Mouse (Mus musculus): ENCODE measurements at regions not wholly inside any gene's neighbourhood (a gene's known extent, or its start where the extent isn't known, plus 50 kb on each side); places are given as distances from the start of the nearest gene placed in this dataset.
"Not testable (repeated sequence)": the region's sequence is repeated elsewhere in the genome, so short reads cannot be mapped to it uniquely, and the experiment has no call there.

DNA sequence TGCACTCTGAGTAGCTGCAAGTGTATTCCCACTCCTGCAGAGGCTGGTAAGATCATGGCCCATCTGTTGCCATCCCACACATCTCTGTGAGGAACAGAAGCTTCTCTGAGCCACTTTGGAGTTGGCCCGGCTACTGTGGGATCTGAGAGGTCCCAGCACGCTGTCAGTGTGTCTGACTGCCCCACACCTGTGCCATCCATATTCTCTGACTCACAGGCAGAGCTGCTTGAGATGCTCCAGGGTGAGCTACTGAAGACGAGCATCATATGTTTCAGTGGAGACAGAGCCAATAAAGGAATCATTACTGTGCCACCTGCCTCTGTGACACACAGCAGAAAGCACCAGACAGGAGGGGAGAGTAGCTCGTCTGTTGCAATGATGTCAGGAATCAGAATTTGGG is 352.8 kb downstream of the Plekhb2 start:
- H3K9me3 ChIP-seq (replicated peaks; ENCODE audit: low read length): no peaks in the 10 kb centered on the region
- H3K4me2 ChIP-seq (ENCODE audit: low read length): no peak overlapping the region
- WGBS: 70% methylated on average over 4 of the region's 4 CpGs
- DNase-seq (ENCODE audit: low spot score) (no peak), ATAC-seq (replicated peaks; ENCODE audit: low FRiP score, low read depth) (no peak)
- TF ChIP-seq CTCF (IDR thresholded peaks at IDR 0.05; ENCODE audit: low read depth): no peak
- no peak overlapping the region for H3K27ac ChIP-seq
- no peak overlapping the region for H3K9ac ChIP-seq (ENCODE audit: low read depth, low read length)
- H3K4me1 ChIP-seq (replicated peaks; ENCODE audit: insufficient read depth, low read length): no peaks in the 10 kb centered on the region
- no peaks in the 10 kb centered on the region for H3K27me3 ChIP-seq (ENCODE audit: insufficient read depth, low read length)
- no peaks in the 10 kb centered on the region for H3K36me3 ChIP-seq (ENCODE audit: insufficient read depth, low read length)
- H3K4me3 ChIP-seq (replicated peaks; ENCODE audit: low read depth, low read length): no peak overlapping the region

DNA sequence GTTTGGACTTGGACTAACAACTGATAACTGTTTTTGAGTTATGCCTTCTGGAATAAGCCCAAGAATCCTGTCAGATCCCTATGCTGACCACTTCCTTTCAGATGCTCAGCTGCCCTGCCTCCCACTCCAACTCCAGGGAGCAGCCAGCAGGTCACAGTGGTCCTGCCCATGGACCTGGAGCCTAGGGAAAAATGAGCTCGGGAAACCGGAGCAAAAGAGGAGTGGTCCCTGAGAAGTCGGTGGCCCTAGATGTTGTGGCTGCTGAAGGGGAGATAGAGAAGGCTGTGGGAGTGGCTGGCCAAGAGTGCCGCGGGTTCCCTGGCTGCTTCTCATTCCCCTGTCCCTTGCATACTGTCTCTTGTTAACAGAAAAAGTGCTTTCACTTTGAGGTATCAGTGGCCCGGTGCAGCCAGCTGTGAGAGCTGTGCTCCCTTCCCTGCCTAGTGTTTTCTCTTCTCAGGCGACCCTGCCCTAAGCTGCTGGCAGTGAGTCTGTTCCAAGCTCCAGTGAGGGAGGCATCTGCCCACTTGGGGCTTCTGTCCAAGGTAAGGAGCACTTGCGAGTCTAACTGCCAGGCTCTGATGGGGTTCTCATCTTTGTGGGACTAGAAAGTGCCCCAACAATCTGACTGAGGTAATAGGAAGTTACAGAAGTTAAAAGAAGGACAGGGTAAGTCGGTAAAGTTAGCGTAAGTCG is 357.2 kb downstream of the Plekhb2 start:
- no peak overlapping the region for H3K9ac ChIP-seq (ENCODE audit: low read depth, low read length)
- H3K9me3 ChIP-seq (replicated peaks; ENCODE audit: low read length): no peaks in the 10 kb centered on the region
- no peak for ATAC-seq (replicated peaks; ENCODE audit: low FRiP score, low read depth)
- H3K27ac ChIP-seq: no peak overlapping the region
- TF ChIP-seq CTCF (IDR thresholded peaks at IDR 0.05; ENCODE audit: low read depth): no peak
- 56% methylated on average over 11 of the region's 11 CpGs for WGBS
- DNase-seq (ENCODE audit: low spot score): no peak
- H3K4me3 ChIP-seq (replicated peaks; ENCODE audit: low read depth, low read length): no peak overlapping the region
- no peaks in the 10 kb centered on the region for H3K4me1 ChIP-seq (replicated peaks; ENCODE audit: insufficient read depth, low read length)
- H3K36me3 ChIP-seq (ENCODE audit: insufficient read depth, low read length): no peaks in the 10 kb centered on the region
- no peaks in the 10 kb centered on the region for H3K27me3 ChIP-seq (ENCODE audit: insufficient read depth, low read length)
- peak overlapping the region; percentile 13; the same call in 1 of the 2 replicates for H3K4me2 ChIP-seq (ENCODE audit: low read length)

DNA sequence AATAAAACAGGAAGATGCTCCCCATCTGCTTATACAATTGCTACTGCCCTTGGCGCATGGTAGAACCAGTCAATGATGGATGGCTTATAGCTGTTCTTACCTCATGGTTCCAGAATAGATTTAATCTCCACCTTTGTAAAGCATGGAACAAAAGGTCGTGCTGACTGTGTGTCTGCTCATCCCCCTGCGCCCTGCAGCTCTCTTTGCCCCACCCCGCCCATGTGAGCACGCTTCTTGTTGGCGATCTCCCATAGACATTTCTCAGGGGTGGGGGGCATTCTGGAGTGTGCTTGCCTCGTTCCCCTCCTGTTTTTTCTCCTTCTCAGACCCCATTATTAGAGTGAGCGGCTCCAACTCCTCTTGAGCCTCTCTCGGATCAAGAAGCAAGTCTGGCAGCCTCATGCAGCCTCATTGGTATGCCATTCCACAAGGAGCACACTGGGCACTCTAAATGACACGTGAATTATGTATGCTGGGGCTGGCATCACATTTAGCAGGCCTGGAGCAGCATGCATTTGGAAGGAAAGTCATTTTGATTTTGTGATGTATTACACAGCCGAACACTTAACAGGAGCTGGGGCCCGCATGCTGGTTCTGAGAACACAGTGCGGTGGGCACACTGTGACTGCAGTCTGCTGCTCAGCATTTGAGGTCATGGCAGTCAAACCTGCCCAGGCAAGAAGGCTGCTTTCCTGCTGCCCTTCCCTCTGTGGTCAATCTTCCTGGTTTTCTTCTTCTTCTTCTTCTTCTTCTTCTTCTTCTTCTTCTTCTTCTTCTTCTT is 362.5 kb downstream of the Plekhb2 start:
- H3K4me2 ChIP-seq (ENCODE audit: low read length): no peak overlapping the region
- H3K4me1 ChIP-seq (replicated peaks; ENCODE audit: insufficient read depth, low read length): no peaks in the 10 kb centered on the region
- DNase-seq (ENCODE audit: low spot score) (no peak), ATAC-seq (replicated peaks; ENCODE audit: low FRiP score, low read depth) (no peak)
- H3K4me3 ChIP-seq (replicated peaks; ENCODE audit: low read depth, low read length): no peak overlapping the region
- TF ChIP-seq CTCF (IDR thresholded peaks at IDR 0.05; ENCODE audit: low read depth): no peak
- no peaks in the 10 kb centered on the region for H3K9me3 ChIP-seq (replicated peaks; ENCODE audit: low read length)
- no peaks in the 10 kb centered on the region for H3K36me3 ChIP-seq (ENCODE audit: insufficient read depth, low read length)
- no peak overlapping the region for H3K27ac ChIP-seq
- H3K9ac ChIP-seq (ENCODE audit: low read depth, low read length): no peak overlapping the region
- H3K27me3 ChIP-seq (ENCODE audit: insufficient read depth, low read length): no peaks in the 10 kb centered on the region
- WGBS: 86% methylated on average over 13 of the region's 13 CpGs

DNA sequence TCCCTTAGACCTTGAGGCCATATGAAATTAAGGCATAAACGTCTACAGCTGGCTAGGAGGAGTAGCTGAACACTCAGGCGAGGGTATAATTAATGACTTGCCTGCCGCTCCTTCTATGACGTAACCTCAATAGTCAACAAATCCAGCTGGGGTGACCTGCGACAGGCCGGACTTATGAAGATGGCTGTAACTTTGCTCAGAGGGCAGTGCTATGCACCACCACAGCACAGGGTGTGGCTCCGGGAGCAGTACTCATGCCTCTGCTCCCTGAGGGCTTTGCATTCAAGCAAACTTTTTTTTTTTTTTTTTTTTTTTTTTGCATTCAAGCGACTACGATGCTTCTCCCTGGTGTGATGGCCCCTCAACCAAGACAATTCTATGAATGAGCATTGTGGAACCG is 364.1 kb downstream of the Plekhb2 start:
- no peak for ATAC-seq (replicated peaks; ENCODE audit: low FRiP score, low read depth)
- 70% methylated on average over 10 of the region's 10 CpGs for WGBS

DNA sequence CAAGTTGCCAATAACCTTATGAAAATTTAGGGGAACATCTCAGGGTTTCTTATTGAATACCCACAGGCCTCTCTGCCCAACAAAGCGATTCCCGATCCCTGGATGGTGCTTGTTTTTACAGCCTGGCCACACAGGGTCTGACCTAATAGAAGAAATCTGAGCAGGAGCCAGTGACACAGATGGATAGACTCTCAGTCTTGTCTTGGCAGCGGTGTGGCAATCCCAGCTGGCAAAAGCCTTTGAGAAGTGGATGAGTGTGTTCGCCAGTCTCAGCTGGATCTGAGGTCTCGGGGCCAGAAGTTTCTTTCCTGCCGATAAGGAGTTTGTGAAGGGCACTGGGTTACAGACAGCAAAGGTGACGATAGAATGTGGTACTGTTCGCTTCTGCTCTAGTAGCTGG is 366.6 kb downstream of the Plekhb2 start:
- no peak overlapping the region for H3K27ac ChIP-seq
- H3K4me3 ChIP-seq (replicated peaks; ENCODE audit: low read depth, low read length): no peak overlapping the region
- no peak overlapping the region for H3K4me2 ChIP-seq (ENCODE audit: low read length)
- DNase-seq (ENCODE audit: low spot score) (no peak), ATAC-seq (replicated peaks; ENCODE audit: low FRiP score, low read depth) (no peak)
- no peak overlapping the region for H3K9ac ChIP-seq (ENCODE audit: low read depth, low read length)
- TF ChIP-seq CTCF (IDR thresholded peaks at IDR 0.05; ENCODE audit: low read depth): no peak
- no peaks in the 10 kb centered on the region for H3K9me3 ChIP-seq (replicated peaks; ENCODE audit: low read length)
- H3K27me3 ChIP-seq (ENCODE audit: insufficient read depth, low read length): no peaks in the 10 kb centered on the region
- H3K4me1 ChIP-seq (replicated peaks; ENCODE audit: insufficient read depth, low read length): no peaks in the 10 kb centered on the region
- WGBS: 79% methylated on average over 8 of the region's 8 CpGs
- H3K36me3 ChIP-seq (ENCODE audit: insufficient read depth, low read length): no peaks in the 10 kb centered on the region

More for the DNA sequence above, 364.1 kb downstream of the Plekhb2 start:
- Histone ChIP-seq H3K36me3 (ENCODE audit: insufficient read depth, low read length) (no peaks in the 10 kb centered on the region), H3K4me1 (replicated peaks; ENCODE audit: insufficient read depth, low read length) (no peaks in the 10 kb centered on the region), H3K9ac (ENCODE audit: low read depth, low read length) (no peak overlapping the region), H3K27me3 (ENCODE audit: insufficient read depth, low read length) (no peaks in the 10 kb centered on the region), H3K9me3 (replicated peaks; ENCODE audit: low read length) (no peaks in the 10 kb centered on the region), H3K4me3 (replicated peaks; ENCODE audit: low read depth, low read length) (no peak overlapping the region), H3K4me2 (ENCODE audit: low read length) (no peak overlapping the region), H3K27ac (no peak overlapping the region)
- DNase-seq (ENCODE audit: low spot score): no peak
- no peak for TF ChIP-seq CTCF (IDR thresholded peaks at IDR 0.05; ENCODE audit: low read depth)

DNA sequence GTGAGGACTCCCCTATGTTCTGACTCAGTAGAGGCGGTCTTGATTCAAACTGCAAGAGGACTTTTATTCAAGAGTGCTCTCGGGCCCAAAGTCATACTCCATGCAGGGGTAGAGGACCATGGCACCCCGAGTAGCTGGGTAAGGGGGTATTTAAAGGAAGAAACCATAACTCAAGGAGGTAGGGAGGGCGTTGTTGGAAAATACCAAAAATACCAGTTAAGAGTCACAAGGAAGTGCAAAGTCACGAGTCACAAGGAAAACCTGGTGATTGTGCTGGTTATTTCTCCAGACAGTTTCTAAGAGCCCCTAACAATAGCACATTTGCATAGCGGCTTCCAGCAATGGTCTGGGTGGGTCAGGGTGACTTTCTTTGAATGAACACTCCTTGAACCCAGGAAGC is 370.4 kb downstream of the Plekhb2 start:
- H3K4me1 ChIP-seq (replicated peaks; ENCODE audit: insufficient read depth, low read length); H3K9me3 ChIP-seq (replicated peaks; ENCODE audit: low read length); H3K27ac ChIP-seq; H3K27me3 ChIP-seq (ENCODE audit: insufficient read depth, low read length); H3K36me3 ChIP-seq (ENCODE audit: insufficient read depth, low read length); H3K4me3 ChIP-seq (replicated peaks; ENCODE audit: low read depth, low read length); ATAC-seq (replicated peaks; ENCODE audit: low FRiP score, low read depth); H3K4me2 ChIP-seq (ENCODE audit: low read length); DNase-seq (ENCODE audit: low spot score); H3K9ac ChIP-seq (ENCODE audit: low read depth, low read length): not testable (repeated sequence)
- WGBS: 86% methylated on average over 6 of the region's 6 CpGs

All from kidney, postnatal 0 days (tissue).